ENCODE assay signal across 8 mouse cellular contexts in the genomic region with DNA sequence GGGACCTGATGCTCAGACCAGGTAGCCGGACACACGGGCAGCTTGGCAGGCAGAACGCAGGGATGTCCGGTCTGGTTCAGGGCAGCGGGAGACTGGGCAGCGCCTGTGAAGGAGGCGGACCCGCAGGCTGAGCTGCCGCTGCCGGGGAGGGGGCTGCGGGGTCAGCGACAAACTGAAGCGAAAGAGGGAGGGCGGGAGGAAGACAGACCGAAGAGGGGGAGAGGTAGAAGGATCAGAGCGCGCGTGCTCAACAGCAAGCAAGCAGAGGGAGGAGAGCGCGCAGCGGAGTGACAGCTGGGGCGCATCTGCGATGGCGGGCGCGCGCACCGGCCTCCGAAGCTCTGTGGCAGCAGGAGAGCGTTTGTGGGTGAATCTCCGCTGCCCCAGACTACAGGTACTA. TPM values are rescaled to one million over a fixed set of nuclear protein-coding genes. Genes with fewer than 3 reads are reported as not detected.
DNase-seq lines count a peak whose midpoint lies in the region; ATAC-seq and TF ChIP-seq lines count a peak whose summit lies in the region.

A gene (minus strand): TSS at position 261 of the 400 bp plus-strand sequence.

- H3K27me3 ChIP-seq in testis, adult 2 months (ENCODE audit: control insufficient read depth, insufficient read depth, low read length), result no peaks in the 10 kb centered on the region
- peaks cover 86% of the 10 kb centered on the region for H3K27me3 ChIP-seq in embryonic facial prominence, embryonic 13.5 days
- H3K27me3 ChIP-seq in small intestine, adult 2 months (ENCODE audit: control insufficient read depth, insufficient read depth, low read length), result peaks cover 31% of the 10 kb centered on the region

- no peak for DNase-seq in testis, postnatal 10 days (ENCODE audit: low spot score)
- peak; percentile 50 for DNase-seq in kidney, postnatal 10 days
- peak; percentile 14 for DNase-seq in lung, postnatal 10 days
- DNase-seq in ovary, postnatal 14 days (ENCODE audit: low spot score), result no peak
- no peak for DNase-seq in urinary bladder, postnatal 10 days (ENCODE audit: low spot score)

- H3K4me2 ChIP-seq in embryonic facial prominence, embryonic 13.5 days, result peak within 1 kb of the TSS; percentile 63

- H3K4me3 ChIP-seq in testis, adult 2 months (ENCODE audit: control insufficient read depth, low read depth, low read length), result peak within 1 kb of the TSS; percentile 44
- H3K4me3 ChIP-seq in embryonic facial prominence, embryonic 13.5 days, result peak within 1 kb of the TSS; percentile 36
- peak within 1 kb of the TSS; percentile 29; the same call in 1 of the 2 replicates for H3K4me3 ChIP-seq in small intestine, adult 2 months (ENCODE audit: low read depth, low read length)

- no peak for TF ChIP-seq CTCF in testis, adult 2 months (IDR thresholded peaks at IDR 0.05; ENCODE audit: control insufficient read depth, insufficient read depth, insufficient replicate concordance, low read depth, low read length)
- TF ChIP-seq CTCF in small intestine, adult 2 months (IDR thresholded peaks at IDR 0.05; ENCODE audit: extremely low read depth, insufficient read length, insufficient replicate concordance, low read depth, low read length), result no peak

- H3K9ac ChIP-seq in embryonic facial prominence, embryonic 13.5 days, result peak within 1 kb of the TSS; percentile 44; the same call in 1 of the 2 replicates

- H3K4me1 ChIP-seq in testis, adult 2 months (ENCODE audit: control insufficient read depth, insufficient read depth, low read length), result peaks cover 5% of the 10 kb centered on the region
- H3K4me1 ChIP-seq in embryonic facial prominence, embryonic 13.5 days, result peaks cover 16% of the 10 kb centered on the region
- peaks cover 3% of the 10 kb centered on the region; the same call in 1 of the 2 replicates for H3K4me1 ChIP-seq in small intestine, adult 2 months (ENCODE audit: control insufficient read depth, insufficient read depth, insufficient read length, low read length)

- under 1% methylated on average over 31 of the region's 31 CpGs for WGBS in embryonic facial prominence, embryonic 13.5 days
- whole genome bisulfite sequencing in small intestine, adult 2 months, result 2% methylated on average over 31 of the region's 31 CpGs

- ATAC-seq in embryonic facial prominence, embryonic 13.5 days (ENCODE audit: insufficient number of reproducible peaks, insufficient read depth, low FRiP score, low TSS enrichment, low read depth), result no peak

- no peak within 1 kb of the TSS for H3K27ac ChIP-seq in testis, adult 2 months (ENCODE audit: control insufficient read depth, insufficient read depth, low read depth, low read length)
- no peak within 1 kb of the TSS for H3K27ac ChIP-seq in embryonic facial prominence, embryonic 13.5 days
- no peak within 1 kb of the TSS for H3K27ac ChIP-seq in small intestine, adult 2 months (ENCODE audit: insufficient read depth, low read depth, low read length)

- no peak for TF ChIP-seq POLR2A in testis, adult 2 months (IDR thresholded peaks at IDR 0.05; ENCODE audit: control insufficient read depth, low read depth, low read length)
- no peak for TF ChIP-seq POLR2A in small intestine, adult 2 months (IDR thresholded peaks at IDR 0.05; ENCODE audit: low read depth, low read length)

- no peaks in the 10 kb centered on the region for H3K9me3 ChIP-seq in embryonic facial prominence, embryonic 13.5 days

- no peaks in the 10 kb centered on the region for H3K36me3 ChIP-seq in testis, adult 2 months (ENCODE audit: control insufficient read depth, insufficient read depth, low read length)
- H3K36me3 ChIP-seq in embryonic facial prominence, embryonic 13.5 days, result no peaks in the 10 kb centered on the region
- H3K36me3 ChIP-seq in small intestine, adult 2 months (ENCODE audit: control insufficient read depth, insufficient read depth, low read length), result no peaks in the 10 kb centered on the region

RNA-seq across cellular contexts. Expression of the gene that starts here (rescaled TPM):
- 0.10 and 0.17 TPM in 2 replicates for polyA plus RNA-seq in testis, adult 2 months (2012; rRNA removed)
- not detected in 2 replicates for polyA plus RNA-seq in embryonic facial prominence, embryonic 13.5 days (2015; fragmentation: Nextera tagmentation; extraction: Ambion mirVana)
- polyA plus RNA-seq in small intestine, adult 2 months (2012; rRNA removed), result not detected in 2 replicates

Comparison
In these comparisons a context has a peak if more than half of its experiments do, and no peak if none do; other contexts are left out.
1. DNase-seq: peak in kidney, postnatal 10 days (single experiment) and lung, postnatal 10 days (single experiment); none in testis, postnatal 10 days (single experiment), ovary, postnatal 14 days (single experiment) and urinary bladder, postnatal 10 days (single experiment).
2. Peak in every context shown above with its lines, with median percentiles within 50 percentile points of each other: H3K4me3 ChIP-seq.